Mouse (Mus musculus) large intestine, adult 2 months (tissue): ENCODE results near the gene Lama5. TPM values are rescaled to one million over a fixed set of nuclear protein-coding genes. Genes with fewer than 3 reads are reported as not detected.

Source experiments
- DNase-seq: peaks from one replicate; pipeline ENCODE4 v3.0.0-alpha.2; 2012; ENCODE audit warnings: low read depth, low spot score
- WGBS: fragments of 180-500 bp; shearing (Covaris S2); methylation state at CpG from one replicate; pipeline ENCODE4 v1.1.7; 2018; 5-methylcytosine and 5-hydroxymethylcytosine counted together
- polyA plus RNA-seq: library from polyadenylated mRNA; depleted of rRNA; stranded (reverse); fragments of >200 nt; gene quantifications from 2 replicates; pipeline ENCODE4 v1.2.3, GENCODE M21; 2012

Lama5 gene
- polyA plus RNA-seq, 1 experiment: 29.5 TPM

DNA sequence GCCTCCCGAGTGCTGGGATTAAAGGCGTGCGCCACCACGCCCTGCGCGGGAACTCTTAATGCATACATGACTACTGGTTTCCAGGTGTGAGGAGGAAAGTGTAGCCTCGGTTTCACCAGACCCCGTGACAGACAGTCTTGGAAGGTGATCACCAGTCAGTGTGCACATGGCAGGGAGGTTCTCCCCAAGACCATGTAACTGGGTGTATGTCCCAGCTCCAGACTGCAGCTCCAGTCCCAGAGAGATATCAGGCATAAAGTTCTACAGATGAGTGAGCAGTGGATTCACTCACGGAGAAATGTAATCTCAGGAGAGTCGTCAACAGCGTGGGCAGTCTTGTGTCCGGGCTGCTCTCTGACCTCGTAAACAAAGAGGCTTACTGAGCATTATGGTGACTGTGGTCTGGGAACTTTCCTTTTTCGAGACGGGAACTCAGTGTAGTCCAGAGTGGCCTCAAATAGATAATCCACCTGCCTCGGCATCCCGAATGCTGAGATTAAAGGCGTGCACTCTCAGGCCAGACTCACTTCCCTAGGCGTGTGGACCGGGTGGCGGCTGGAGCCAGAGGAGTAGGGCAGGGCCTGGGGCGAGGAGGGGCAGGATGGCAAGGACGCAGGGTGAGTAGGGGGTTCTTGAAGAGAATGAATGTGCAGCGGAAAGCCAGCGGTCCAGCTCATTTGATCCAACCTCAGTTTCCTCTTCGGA, 30.8 kb upstream of the Lama5 start:
- WGBS: 20% methylated on average over 26 of the region's 26 CpGs

DNA sequence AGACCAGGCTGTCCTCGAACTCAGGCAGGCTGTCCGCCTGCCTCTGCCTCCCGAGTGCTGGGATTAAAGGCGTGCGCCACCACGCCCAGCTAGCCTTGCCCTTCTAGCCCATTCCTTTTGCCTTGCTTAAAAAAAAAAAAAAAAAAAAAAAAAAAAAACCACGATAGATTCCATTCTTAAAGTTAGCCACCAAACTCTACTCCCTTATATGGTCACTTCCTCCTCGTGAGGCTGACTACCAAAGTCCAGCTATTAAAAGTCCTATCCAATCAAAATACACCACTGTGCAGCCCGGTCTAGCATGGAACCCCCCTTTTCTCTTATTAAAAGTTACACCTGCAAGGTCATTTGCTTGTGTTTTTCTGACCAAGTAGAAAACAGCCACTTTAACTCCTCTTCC, 30.0 kb upstream of the Lama5 start:
- 58% methylated on average over 9 of the region's 9 CpGs for WGBS
- DNase-seq: no peak

More for the DNA sequence above, 30.8 kb upstream of the Lama5 start:
- no peak for DNase-seq

DNA sequence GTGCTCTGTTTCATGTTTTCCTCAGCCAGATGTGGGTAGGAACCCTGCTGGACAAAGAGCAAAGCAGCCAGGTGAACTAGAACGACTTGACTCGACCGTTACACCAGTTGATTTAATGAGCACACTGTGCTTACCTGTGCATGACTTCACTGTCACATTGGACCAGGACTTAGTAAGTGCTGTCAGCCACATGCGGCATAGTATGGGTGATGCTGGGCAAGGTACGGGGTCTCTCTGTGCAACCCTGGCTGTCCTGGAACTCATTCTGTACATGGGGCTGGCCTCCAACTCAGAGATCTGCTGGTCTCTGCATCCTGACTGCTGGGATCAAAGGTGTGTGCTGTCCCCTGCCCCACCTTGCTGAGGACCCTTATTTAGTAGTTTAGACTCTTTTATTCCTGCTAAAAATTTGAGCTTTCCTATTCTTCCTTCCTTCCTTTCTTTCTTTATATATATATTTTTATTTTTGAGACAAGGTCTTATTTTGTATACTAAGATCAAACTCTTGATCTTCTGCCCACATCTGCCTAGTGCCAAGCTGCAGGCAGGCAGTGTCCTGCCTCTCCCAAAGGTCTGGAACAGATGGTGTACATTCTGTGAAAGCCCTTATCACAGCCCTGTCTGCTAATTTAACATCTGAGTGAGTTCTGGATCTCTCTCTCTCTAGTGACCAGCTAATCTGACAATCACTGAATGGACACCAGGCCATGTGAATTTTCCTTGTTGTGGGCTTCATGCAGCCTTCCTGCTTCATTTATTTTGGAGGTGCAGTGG, 29.0 kb upstream of the Lama5 start:
- DNase-seq: no peak
- 86% methylated on average over 5 of the region's 5 CpGs for whole genome bisulfite sequencing

DNA sequence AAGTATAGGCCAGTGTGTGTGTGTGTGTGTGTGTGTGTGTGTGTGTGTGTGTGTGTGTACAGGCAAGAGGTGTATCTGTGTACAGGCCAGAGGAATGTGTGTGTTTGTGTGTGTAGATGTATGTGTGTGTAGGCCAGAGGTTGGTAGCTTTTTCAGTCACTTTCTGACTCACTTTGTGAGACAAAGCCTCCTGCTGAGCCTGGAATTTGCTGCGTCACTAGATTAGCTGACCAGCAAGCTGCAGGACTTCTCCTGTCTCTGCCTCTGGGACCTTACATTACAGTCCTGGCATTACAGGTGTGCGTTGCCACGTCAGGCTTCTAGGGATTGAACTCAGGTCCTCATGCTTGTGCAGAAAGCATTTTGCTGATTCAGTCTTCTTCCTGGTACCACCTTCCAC, 26.2 kb upstream of the Lama5 start:
- no peak for DNase-seq
- 78% methylated on average over 3 of the region's 3 CpGs for WGBS

DNA sequence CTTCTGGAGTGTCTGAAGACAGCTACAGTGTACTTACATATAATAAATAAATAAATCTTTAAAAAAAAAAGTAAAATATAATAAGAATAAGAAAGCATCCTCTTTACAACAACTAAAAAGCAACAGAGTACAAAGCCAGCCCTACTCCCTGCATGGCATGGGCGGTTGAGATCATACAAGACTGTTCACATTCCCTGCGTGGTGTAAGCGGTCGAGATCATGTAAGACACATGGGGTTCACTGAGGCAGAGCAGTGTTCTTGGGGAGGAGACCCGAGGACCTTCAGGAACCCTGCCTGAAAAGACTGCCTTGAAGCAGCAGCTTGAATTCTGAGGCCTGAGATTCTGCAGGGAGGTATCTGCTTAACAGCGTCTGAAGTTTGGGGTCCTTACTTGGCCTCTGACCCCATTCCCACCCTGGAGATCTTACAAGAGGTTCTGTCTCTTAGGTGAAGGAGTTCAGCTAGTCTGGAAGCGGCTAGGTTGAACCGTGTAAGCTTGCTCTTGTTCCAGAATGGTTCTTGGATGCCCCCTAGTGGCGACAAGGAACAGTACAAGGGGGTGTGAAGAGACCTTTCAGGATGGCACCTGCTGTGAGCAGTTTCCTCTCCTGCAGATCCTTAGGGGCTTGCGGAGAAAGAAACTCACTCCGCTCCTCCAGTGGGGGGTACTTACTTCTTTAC, 25.4 kb upstream of the Lama5 start:
- DNase-seq: peak; percentile 80
- 31% methylated on average over 11 of the region's 11 CpGs for WGBS

DNA sequence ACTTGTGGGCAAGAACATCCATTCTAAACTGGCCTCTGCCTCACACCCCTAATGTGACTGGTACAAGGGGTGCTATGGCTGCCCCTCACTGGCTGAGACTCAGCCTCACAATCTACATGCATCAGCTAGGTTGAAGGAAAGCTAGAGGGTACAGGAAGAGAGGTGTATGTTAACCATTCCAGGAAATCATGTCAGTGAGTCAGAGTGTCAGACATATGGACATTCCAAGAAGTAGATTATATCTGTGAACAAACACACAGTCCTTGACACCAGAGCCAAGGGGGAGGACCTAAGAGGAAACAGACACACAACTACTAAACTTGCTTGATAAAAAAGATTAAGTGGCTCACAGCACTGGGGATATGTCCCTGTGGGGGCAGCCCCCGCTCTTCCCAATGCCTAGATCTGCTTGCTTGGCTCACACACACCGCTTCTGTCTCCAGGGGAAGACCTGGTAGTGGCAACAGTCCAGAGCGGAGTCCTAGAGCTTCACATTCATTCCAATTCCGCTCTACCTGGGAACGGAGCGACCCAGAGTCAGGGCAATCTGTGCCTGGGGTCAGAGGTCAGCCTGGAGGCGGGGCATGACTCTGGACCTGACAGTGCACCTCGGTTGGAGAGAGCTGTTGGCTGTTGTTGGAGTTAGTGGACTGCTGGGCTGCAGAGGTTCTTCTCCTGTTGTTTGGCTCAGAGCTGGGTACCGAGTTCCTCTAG, 23.4 kb upstream of the Lama5 start:
- DNase-seq: no peak
- 58% methylated on average over 9 of the region's 9 CpGs for WGBS

DNA sequence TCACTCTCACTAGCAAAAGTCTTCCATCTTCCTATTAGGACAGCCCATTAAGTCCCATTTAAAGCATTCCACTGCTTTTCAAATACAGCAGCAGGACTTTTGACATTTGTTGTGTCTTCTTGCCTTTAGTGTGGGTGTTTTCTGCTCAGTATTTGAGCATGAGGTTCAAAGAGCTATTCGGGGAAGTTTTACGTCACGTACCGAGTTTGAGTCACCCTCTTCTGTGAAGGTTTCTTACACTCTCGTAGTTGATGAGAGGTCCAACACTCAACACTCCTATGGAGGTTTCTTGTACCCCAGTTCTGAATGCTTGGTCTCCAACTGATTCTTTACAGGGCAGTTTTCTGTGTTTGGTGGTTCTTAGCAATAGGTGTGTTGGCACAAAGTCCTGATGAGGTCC, 22.3 kb upstream of the Lama5 start:
- WGBS: 92% methylated on average over 5 of the region's 5 CpGs
- no peak for DNase-seq

DNA sequence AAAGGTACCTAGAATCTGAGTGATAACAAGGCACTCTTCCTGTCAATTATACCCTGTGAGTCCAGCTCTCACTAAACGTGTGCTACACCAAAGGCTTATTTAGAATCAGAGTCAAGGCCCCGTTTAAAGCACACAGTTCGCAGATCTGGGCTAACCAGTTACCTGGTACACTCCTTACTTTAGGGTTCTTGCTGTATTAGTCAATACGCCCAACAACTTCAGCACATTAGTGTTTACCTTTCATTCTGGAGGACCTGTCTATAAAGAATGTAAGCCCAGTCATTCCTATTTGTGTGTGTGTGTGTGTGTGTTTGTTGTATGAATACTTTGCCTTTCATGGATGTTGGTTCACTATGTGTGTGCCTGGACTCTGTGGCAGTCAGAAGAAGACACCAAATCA, 17.4 kb upstream of the Lama5 start:
- WGBS: 57% methylated on average over 4 of the region's 4 CpGs
- DNase-seq: no peak

DNA sequence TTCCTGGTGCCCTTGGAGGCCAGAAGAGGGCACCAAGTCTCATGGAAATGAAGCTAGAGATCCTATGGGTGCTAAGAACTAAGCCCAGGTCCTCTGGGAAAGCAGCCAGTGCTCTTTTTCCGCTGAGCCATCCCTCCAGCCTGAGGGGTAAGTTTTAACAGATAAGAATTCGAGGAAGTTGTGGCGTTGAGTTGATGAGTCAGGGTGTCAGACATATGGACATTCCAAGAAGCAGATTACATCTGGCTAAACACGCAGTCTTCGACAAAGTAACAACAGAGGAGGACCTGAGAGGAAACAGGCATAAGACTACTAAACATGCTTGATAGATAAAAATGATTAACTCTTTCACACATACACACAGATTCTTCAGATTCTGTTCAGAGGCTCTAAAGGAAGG, 12.9 kb upstream of the Lama5 start:
- WGBS: 73% methylated on average over 5 of the region's 5 CpGs
- DNase-seq: no peak

DNA sequence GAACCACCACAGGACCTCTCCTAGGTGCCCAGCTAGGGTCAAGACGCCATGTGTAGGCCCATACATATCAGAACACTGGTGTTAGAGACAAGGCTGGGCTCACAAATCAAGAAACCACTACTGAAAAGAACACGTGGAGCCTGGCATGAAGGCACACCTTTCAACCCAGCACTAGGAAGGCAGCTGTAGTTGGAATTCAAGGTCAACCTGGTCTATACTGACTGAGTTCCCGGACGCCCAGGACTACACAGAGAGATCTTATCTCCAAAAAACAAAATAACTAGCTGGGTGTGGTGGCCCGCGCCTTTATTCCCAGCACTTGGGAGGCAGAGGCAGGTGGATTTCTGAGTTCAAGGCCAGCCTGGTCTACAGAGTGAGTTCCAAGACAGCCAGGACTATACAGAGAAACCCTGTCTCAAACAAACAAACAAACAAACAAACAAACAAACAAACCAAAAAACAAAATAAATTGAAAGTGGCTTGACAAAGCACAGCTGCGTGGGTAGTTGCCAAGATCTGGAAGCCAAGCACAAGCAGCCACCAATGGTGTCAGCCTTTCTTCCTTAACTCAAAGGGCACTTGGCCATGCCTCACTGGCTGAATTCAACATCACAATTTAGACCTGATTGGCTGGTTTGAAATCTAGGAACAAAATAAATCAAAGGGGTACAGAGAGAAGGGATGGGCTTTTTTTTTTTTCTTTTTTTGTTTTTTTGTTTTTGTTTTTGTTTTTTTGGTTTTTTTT, 12.1 kb upstream of the Lama5 start:
- WGBS: 60% methylated on average over 7 of the region's 7 CpGs
- no peak for DNase-seq

DNA sequence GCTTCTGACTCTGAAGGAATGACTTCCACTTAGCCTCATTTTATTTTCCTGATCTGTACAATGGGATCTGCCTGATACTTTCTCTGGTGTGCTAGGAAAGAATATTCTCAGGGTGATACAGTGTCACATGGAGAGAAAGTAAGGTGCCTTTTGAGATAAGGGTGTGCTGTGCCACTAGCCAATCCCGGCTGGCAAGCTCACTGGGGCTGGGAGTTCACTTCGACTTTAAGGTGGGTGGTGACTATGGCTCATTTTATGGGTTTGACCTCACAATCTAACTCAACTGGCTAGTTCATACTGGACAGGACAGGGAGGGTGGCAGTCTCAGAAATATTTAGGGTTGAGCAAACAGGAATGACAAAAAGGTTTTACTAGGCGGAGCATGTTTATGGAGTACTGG, 11.3 kb upstream of the Lama5 start:
- DNase-seq: peak; percentile 47
- WGBS: 49% methylated on average over 3 of the region's 3 CpGs

DNA sequence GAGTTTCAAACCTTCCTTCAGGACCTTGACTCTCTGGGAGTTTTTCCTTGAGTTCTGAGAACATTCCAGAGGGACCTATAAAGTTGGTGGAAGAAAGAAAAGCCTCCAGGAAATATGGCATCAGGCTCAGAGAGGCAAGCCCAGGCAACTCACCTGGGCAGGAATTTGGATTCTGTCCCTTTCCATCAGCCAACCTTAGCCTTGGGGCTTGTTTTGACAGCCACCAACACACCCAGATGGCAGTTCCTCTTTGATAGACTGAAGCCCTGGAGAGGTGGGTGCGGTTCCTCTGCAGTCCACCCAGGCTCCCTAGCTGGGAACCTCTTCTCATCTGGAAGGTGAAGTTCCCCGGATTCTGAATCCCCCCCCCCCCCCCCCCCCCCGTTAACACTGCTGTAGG, 10.8 kb upstream of the Lama5 start:
- DNase-seq: no peak
- 28% methylated on average over 3 of the region's 3 CpGs for WGBS

DNA sequence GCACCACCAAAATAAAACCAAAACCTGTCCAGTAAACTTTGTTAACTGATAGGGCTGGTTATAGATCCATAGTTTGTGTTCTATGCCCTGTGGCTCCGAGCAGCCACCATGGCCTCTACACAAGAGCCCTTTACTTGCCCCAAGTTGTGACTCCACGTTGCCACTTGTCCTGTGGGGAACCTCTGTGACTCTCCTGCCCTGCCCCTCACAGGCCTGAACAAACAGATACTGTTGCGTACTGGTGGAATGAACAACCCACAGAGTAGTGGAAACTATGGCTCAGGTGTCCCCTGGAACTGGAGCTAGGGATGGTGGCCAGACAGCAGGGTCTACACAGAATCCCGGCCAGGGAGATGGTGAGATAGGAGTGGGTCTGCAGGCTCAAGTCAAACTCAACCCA, 10.1 kb upstream of the Lama5 start:
- 76% methylated on average over 4 of the region's 4 CpGs for WGBS
- no peak for DNase-seq

DNA sequence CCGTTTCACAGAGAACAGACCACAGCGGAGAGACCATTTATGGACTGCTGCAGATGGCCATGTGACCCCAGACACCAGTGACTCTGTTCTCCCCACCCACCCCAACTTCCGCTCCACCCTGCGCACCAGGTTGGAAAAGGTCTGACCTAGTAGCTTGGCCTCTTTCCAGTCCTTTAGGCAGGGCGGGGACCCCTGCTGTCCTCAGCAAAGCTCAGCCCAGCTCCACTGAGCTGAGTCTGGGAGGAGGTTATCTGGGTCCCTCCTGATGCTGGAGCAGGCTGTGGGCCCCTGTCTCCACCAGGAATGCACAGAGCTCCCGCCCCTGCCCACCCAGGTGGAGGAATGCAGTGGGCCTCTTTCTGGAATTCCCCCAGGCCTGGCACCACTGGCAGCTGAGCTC, 9.3 kb upstream of the Lama5 start:
- 35% methylated on average over 6 of the region's 6 CpGs for WGBS
- no peak for DNase-seq

DNA sequence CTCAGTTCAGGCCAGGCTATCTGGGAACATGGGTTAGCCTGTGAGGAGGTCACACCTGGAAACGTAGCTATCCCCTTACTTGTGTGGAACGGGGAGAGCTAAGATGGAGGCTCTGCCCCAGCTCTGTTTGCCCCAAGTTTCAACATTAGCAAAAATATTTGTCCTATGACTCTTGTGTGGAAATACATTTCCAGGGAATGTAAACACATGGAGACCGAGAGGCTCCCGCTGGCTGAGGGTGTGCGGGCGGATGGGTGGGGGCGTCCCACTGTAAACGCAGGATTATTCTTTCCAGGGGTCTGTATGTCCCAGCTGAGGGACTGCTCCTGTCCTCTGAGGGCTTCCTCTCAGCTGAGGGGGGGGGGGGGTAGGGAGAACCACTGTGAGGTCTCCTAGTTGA, 8.7 kb upstream of the Lama5 start:
- no peak for DNase-seq
- WGBS: 80% methylated on average over 8 of the region's 8 CpGs

DNA sequence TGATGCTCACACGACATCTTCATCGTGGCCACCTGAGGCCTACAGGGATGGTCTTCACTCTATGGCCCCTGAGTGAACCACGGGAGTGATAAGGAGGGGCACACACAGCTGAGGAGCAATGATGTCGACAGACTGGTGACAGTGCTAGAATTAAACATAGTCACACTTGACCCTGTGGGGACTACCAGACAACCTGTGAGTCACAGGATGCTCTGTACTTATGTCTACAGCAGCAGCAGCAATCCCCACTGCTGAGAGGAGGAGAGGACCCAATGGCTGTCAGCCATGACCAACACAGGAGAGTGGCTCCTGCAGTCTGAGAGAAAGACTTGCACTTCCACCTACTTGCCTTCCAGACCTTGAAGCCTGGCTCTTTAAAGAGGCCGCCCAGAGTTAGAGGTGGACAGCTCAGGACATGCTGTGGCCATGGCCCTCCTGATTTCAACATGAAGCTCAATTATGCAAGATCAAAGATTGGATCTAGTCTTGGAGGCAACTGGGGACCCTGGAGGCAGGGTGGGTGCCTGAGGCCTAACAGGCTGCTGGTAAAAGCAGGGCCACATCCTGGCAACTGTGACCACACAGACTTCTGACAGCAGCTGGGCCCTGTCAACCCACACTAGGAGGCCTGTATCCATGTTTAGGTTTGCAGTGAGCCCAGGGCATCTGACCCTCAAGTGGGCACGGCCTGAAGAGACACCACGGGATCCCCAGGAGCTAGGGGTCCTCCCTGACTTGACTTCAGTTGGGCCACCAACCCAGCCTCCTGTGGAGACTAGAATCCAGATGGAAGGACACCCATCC, 7.6 kb upstream of the Lama5 start:
- no peak for DNase-seq
- 85% methylated on average over 7 of the region's 7 CpGs for WGBS

DNA sequence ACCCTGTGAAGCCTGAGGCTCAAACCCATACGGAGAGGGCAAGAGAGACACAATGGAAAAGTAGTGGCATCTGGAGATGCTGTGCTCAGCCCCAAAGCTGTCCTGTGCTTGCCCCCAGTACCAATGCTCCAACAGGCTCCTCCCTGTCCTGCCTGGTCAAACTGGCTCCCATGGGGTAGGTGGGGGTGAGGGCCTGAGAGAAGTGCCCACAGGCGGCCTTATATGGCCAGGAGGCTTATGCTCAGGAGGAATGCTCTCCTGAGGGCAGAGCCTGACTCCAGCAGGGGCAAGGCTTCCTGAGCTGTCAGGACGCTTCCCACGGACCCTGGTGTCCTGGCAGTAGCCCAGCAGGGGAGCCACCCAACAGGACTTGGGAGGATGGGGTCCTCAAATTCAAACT, 4.8 kb upstream of the Lama5 start:
- no peak for DNase-seq
- 72% methylated on average over 4 of the region's 4 CpGs for WGBS

DNA sequence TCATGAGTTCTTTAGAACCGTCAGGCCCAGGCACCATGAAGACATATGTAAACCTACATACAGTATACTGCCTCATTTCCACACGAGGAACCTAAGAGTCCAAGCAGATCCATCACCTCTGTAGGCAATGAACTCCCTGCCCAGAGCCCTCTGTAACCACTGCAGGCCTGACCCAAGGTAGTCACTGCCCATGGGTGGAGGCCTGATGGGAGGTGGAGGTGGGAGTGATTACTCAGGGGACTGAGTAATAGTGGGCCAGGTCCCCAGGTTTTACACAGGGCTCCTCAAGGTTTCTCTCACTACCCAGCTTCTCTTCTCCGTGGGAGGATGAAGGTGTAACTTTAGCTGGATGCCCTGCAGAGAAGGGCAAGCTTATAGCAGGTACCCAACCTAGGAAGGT, 3.5 kb upstream of the Lama5 start:
- WGBS: 72% methylated on average over 3 of the region's 3 CpGs
- no peak for DNase-seq

DNA sequence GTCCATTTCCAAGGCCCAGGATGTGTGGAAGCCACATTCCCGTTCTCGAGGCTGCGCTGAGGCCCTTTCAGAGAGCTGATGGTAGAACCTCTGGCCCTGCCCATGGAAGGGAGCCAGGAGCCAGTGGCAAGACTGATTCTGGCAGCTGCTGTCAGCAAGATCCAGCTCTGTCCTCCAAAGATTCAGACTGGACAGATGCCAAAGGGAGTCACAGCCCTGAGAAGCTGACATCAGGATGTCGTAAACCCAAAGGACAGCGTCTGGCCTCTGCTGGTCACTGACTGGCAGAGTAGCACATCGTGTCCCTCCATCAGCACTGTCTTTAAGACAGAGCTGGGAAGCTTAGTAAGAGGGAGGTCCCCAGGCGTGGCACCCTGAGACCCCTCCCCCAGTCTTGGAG, 2.9 kb upstream of the Lama5 start:
- DNase-seq: peak; percentile 67

More for the DNA sequence above, 2.9 kb upstream of the Lama5 start:
- 26% methylated on average over 7 of the region's 7 CpGs for WGBS
